Mouse (Mus musculus) liver, adult (tissue): ENCODE results near the gene Krtcap2.

Experiments used
- GATA4 ChIP-seq: IDR thresholded peaks from 2 replicates; pipeline ENCODE4 v1.6.1; 2014; ENCODE audit warnings: mild to moderate bottlenecking, low read length; ENCODE audit not compliant: insufficient replicate concordance

Gene Krtcap2

GRCm38 (mm10) chr3:89215853-89216252 is 29.9 kb upstream of the Krtcap2 start:
- no peak for TF ChIP-seq GATA4

- TF ChIP-seq GATA4, result no peak
Observed at GRCm38 (mm10) chr3:89218271-89218670, 27.5 kb upstream of the Krtcap2 start.

- TF ChIP-seq GATA4, result no peak
Observed at GRCm38 (mm10) chr3:89219546-89219945, 26.2 kb upstream of the Krtcap2 start.

- no peak for TF ChIP-seq GATA4
Observed at GRCm38 (mm10) chr3:89221167-89221566, 24.6 kb upstream of the Krtcap2 start.

- TF ChIP-seq GATA4, result no peak
Observed at GRCm38 (mm10) chr3:89224796-89225195, 21.0 kb upstream of the Krtcap2 start.

- TF ChIP-seq GATA4, result no peak
Observed at GRCm38 (mm10) chr3:89225321-89225815, 20.4 kb upstream of the Krtcap2 start.

GRCm38 (mm10) chr3:89225918-89226317 is 19.8 kb upstream of the Krtcap2 start:
- TF ChIP-seq GATA4, result no peak

- TF ChIP-seq GATA4, result no peak
Observed at GRCm38 (mm10) chr3:89226361-89226760, 19.4 kb upstream of the Krtcap2 start.

- TF ChIP-seq GATA4, result no peak
Observed at GRCm38 (mm10) chr3:89226900-89227299, 18.9 kb upstream of the Krtcap2 start, which contains the start of gene Mtx1. Mtx1 (minus strand) TSS chr3:89227088.

GRCm38 (mm10) chr3:89227307-89228179 is 18.2 kb upstream of the Krtcap2 start:
- no peak for TF ChIP-seq GATA4

- TF ChIP-seq GATA4, result no peak
Observed at GRCm38 (mm10) chr3:89228180-89228549, 17.6 kb upstream of the Krtcap2 start.

GRCm38 (mm10) chr3:89228836-89229235 is 16.9 kb upstream of the Krtcap2 start, which contains the start of gene Muc1:
Muc1 (plus strand) TSS chr3:89229057.
- TF ChIP-seq GATA4, result no peak

GRCm38 (mm10) chr3:89229276-89229675 is 16.5 kb upstream of the Krtcap2 start:
- TF ChIP-seq GATA4, result no peak

- TF ChIP-seq GATA4, result no peak
Observed at GRCm38 (mm10) chr3:89230561-89230960, 15.2 kb upstream of the Krtcap2 start.

- no peak for TF ChIP-seq GATA4
Observed at GRCm38 (mm10) chr3:89231345-89231744, 14.4 kb upstream of the Krtcap2 start.

GRCm38 (mm10) chr3:89231772-89232275 is 13.9 kb upstream of the Krtcap2 start:
- TF ChIP-seq GATA4, result no peak
